Mouse (Mus musculus): Measurements from ENCODE around the gene Car3.

Car3 gene

GRCm38 (mm10) chr3:14876325-14876918 is 13.1 kb downstream of the Car3 start:
- DNase-seq, result no peak

GRCm38 (mm10) chr3:14877251-14877909 is 14.1 kb downstream of the Car3 start:
- no peak for DNase-seq

- no peak for DNase-seq
These were observed 15.5 kb downstream of the Car3 start for GRCm38 (mm10) chr3:14878749-14879223.

DNA sequence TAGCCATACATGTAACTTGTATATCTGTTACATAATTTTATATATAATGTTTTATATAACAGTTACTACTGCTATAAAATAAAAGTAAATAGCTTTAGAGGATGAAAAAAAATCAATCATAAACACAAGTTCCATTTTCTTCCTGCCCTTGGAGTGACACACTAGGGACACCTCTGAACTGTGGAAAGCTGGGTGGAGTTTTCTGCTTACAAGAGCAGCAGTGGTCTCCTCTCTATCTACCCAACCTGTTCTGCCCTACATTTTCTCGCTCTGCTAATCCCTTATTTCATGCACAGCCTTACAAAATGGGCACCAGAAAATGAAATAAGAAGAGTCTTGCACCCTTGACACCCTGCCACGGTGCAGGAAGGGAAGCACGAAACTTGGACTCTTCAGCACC is 16.0 kb downstream of the Car3 start:
- DNase-seq, result no peak

- no peak for DNase-seq
These were observed 17.0 kb downstream of the Car3 start for GRCm38 (mm10) chr3:14880277-14880676.

- no peak for DNase-seq
These were observed 18.7 kb downstream of the Car3 start for GRCm38 (mm10) chr3:14882005-14882404.

DNA sequence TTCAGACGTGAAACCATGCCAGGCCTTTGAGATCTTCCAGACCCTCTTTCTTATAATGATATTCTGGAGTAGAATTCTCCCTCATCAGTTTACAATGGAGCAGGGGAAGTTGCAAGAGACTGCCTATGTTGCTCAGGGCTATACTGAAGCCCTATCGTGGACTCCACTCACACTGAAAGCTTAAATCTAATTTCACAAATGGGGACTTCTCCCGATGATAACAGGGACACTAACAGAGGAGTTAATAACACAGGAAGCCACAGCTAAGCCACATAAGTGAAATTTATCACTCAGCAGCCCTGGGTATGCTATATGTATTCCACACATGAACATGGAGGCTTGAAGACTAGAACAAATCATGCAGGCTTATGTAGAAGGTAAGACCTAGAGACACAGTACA is 19.4 kb downstream of the Car3 start:
- no peak for DNase-seq

GRCm38 (mm10) chr3:14884826-14885225 is 21.5 kb downstream of the Car3 start:
- DNase-seq, result no peak

DNA sequence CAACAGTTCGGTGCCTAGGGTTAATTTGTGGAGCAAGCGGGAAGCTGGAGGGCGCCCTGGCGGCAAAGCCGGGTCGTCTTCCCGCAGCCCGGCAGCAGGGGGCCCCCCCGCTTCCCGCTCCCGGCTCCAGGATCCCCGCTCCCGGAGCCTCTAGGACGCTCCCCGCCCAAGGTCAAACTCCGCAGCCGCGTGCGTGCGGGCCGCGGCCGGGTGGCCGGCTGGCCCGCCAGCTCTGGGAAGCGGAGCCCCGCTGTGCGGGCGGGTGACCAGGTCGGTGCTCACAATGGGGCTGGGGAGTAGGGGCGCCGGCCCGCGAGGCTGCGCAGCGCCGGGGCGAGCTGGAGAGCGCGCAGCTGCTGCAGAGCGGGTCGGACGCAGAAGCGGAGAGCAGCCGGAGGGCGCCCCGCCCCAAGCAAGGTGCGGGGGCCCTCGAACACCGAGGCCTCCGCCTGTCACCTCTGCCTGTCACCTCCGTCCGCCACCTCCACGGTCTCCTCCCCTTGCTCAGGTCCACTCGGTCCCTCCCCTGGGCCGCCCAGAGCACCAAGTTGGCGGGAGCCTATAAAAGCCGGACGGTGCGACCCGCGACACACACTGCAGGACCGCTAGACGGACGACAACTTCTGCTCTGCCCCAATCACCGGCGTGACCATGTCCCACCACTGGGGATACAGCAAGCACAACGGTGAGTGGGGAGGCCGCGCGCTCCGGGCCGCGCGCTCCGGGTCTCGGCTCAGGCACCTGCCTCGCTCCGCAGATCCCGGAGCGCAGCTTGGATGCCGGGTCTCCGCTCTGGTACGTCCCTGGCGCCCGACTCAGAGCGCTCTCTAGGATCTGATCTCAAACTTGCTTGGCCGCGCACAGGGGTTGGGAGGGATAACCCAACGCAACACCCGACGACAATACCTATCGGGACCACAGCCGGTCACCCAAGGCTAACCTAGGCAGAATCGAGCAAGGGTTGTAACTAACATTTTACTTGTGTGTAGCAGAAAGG is 23.1 kb downstream of the Car3 start, which contains the start of gene Car2:
Gene Car2, plus strand, starts transcription at position 172 of the 997 bp plus-strand sequence.
- DNase-seq, result peak; percentile 88

GRCm38 (mm10) chr3:14887134-14887666 is 23.9 kb downstream of the Car3 start:
- DNase-seq, result no peak

GRCm38 (mm10) chr3:14887686-14888295 is 24.5 kb downstream of the Car3 start:
- DNase-seq, result no peak

DNA sequence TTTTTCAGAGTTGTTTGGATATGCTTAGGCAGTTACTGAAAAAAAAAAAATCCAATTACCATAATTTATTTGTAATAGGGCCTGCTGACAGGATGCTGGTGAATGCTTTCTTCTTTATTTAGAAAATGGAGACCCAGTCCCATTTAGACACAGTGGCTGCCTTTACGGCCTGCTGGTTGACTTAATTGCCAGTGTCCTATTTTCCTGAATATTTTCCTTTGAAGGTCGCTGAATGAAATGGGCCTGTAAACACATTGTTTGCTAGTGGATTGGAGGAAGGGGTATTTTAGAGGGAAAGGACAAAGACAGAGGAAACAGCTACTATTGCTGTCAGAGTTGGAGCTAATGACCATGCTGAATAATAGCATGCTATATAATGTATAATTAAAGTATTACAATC is 25.2 kb downstream of the Car3 start:
- no peak for DNase-seq

- no peak for DNase-seq
These were observed 25.8 kb downstream of the Car3 start for GRCm38 (mm10) chr3:14889085-14889484.

DNA sequence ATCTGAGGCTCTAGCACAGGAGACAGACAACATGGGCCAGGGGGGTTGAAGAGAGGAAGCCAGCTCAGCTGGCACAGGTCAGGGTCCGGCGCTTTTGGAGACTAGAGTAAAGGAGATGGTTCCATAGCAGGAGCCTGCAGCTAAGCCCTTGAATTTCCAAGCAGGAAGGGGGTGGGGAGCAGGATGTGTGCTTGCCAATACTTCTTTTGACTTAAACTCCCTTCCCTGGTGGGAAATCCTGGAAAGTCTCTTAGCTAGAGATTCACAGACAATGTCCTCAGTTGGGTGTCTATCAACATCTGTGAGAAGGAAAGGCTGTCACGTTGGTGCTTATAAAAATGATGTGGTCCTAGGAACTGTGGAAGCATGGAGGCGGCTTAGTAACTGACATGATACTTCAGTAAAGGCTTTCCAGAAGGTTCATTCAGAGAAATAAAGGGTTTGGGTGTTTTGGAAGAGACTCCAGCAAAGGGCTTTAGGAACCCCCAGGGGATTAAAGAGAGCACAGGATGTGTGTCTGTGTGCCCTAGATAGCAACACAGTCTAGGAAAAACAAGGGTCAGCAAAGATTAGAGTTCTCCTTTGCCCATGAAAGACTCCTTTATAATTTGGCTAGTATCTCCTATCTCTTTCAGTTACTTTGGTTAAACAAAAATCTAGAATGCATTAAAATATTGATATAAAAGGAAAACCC is 26.6 kb downstream of the Car3 start:
- DNase-seq, result peak; percentile 34

- no peak for DNase-seq
These were observed 29.7 kb downstream of the Car3 start for GRCm38 (mm10) chr3:14892991-14893390.

DNA sequence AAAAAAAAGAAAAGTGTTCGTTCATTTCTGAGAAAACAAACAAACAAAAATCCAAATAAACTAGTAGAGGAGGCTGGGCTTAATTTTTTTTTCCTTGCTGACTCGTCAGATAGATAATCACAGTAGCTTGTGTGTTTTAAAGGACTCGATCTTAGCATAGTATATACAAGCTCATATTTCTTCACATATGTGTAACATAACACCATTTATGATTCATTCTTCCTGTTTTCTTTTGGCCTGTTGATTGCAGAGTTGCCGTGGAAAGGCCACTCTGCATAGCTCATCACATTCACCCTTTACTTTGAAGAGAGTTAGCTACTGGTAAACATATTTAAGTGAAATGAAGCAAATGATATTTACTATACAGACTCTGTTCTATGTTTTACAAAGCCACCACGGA is 30.4 kb downstream of the Car3 start:
- no peak for DNase-seq

GRCm38 (mm10) chr3:14895333-14895732 is 32.0 kb downstream of the Car3 start:
- DNase-seq, result no peak

GRCm38 (mm10) chr3:14897770-14898169 is 34.5 kb downstream of the Car3 start:
- DNase-seq, result peak; percentile 53

- no peak for DNase-seq
These were observed 40.1 kb downstream of the Car3 start for GRCm38 (mm10) chr3:14903380-14903779.

DNA sequence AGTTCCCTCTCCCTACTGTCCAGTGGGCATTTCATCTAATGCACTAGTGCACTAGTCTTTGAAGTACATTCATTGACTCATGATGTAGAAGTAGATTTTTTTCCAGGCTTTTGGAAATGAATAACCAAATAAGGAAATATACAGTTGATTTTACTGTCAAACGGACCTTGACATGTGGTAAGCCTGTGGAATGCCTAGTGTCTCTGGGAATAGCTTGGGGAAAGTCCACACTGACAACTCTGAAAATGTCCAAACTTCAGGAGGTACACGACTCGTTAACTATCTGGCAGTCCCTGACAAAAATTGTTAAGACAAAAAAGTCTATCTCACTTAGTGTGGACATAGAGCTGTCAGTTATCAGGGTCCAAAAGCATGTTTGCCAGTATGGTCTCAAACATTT is 40.9 kb downstream of the Car3 start:
- DNase-seq, result no peak

DNA sequence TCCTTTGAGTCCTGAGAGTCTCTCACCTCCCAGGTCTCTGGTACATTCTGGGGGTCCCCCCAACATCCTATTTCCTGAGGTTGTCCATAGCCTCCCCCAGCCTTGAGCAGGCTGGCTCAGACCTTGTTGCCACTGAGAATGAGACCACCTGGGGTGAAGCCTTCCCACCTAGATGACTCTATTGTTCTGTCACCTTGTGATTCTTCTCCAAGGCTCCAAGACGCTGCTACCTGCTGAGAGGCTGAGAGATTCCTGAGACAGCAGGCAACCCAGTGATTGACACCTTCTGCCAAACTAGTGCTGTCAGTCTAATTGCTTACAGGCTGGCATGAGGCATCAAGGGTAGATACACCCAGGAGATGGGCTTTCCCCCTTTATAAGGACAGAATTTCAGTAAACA is 44.0 kb downstream of the Car3 start:
- no peak for DNase-seq

DNA sequence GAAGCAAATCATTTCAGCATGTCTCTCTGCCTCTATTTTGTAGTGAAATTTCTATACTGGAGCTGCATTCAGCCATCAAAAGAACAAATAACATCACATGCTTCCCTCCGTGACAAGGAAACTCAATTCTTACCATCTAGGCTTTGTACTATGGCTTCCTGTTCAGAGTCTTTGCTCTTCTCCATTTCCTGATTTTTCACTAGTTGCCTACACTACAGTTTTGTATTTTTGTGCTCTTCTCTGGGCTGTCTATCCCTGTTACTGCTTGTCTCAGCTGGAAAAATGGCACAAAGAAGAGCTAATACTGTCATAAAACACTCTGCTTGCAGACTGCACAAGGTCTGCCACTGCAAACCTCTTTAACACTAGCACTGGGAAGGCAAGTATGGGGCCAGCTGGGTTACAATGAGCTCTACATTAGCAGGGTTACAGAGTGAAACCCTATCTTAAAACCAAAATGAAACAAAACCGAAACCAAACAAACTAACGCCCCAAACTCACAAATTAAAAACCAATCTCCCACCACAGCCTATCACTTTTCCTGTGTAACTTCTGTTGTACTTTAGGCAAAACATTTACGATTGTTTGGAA is 48.8 kb downstream of the Car3 start:
- DNase-seq, result no peak
